Mouse (Mus musculus) layer of hippocampus, adult 2 months (tissue): ENCODE results near the gene Cygb. TPM values are rescaled to one million over a fixed set of nuclear protein-coding genes. Genes with fewer than 3 reads are reported as not detected.
"Not testable (repeated sequence)": the region's sequence is repeated elsewhere in the genome, so short reads cannot be mapped to it uniquely, and the experiment has no call there.

Experiments used
- DNase-seq, 2 experiments: peaks; one replicate each; pipeline ENCODE4 v3.0.0; 2022; ENCODE audit warnings: low spot score in 2 of 2
- H3K27ac ChIP-seq: fragments of 200-600 bp; 2 replicates; pipeline ENCODE4 v1.8.1; 2022
- H3K4me3 ChIP-seq: fragments of 200-600 bp; 2 replicates; pipeline ENCODE4 v1.8.1; 2022; ENCODE audit warnings: mild to moderate bottlenecking
- CTCF ChIP-seq: fragments of 200-600 bp; conservative IDR thresholded peaks from 2 replicates; pipeline ENCODE4 v1.8.1; 2022; ENCODE audit warnings: antibody characterized with exemption, mild to moderate bottlenecking, moderate library complexity
- total RNA-seq, 2 experiments: library from RNA; stranded (reverse); gene quantifications; 2 replicates each; pipeline ENCODE4 v1.2.3; 2021

Gene Cygb
- total RNA-seq, 2 experiments from 2014 or later = 71.9 to 73.5 TPM

GRCm38 (mm10) chr11:116682501-116683144, 28.5 kb upstream of the Cygb start:
- no peak for TF ChIP-seq CTCF
- H3K27ac ChIP-seq = no peak overlapping the region
- DNase-seq = no peak
- no peak overlapping the region for H3K4me3 ChIP-seq

- H3K4me3 ChIP-seq = no peak overlapping the region
- no peak overlapping the region for H3K27ac ChIP-seq
- DNase-seq = no peak
- TF ChIP-seq CTCF = no peak
Observed at GRCm38 (mm10) chr11:116681147-116681546, 27.0 kb upstream of the Cygb start.

- TF ChIP-seq CTCF = no peak
- no peak overlapping the region for H3K27ac ChIP-seq
- DNase-seq = no peak
Observed at GRCm38 (mm10) chr11:116680321-116681091, 26.4 kb upstream of the Cygb start.

GRCm38 (mm10) chr11:116679148-116679547, 25.0 kb upstream of the Cygb start:
- no peak for TF ChIP-seq CTCF

More at GRCm38 (mm10) chr11:116680321-116681091, 26.4 kb upstream of the Cygb start:
- no peak overlapping the region for H3K4me3 ChIP-seq

GRCm38 (mm10) chr11:116677711-116678441, 23.8 kb upstream of the Cygb start:
- no peak for DNase-seq
- no peak overlapping the region for H3K27ac ChIP-seq
- no peak for TF ChIP-seq CTCF
- H3K4me3 ChIP-seq = no peak overlapping the region

More at GRCm38 (mm10) chr11:116679148-116679547, 25.0 kb upstream of the Cygb start:
- no peak overlapping the region for H3K4me3 ChIP-seq
- no peak for DNase-seq
- no peak overlapping the region for H3K27ac ChIP-seq

GRCm38 (mm10) chr11:116676175-116676976, 22.3 kb upstream of the Cygb start:
- TF ChIP-seq CTCF = no peak
- DNase-seq = no peak
- H3K4me3 ChIP-seq = no peak overlapping the region
- H3K27ac ChIP-seq = no peak overlapping the region

GRCm38 (mm10) chr11:116675429-116675828, 21.3 kb upstream of the Cygb start:
- not testable (repeated sequence) for H3K27ac ChIP-seq, DNase-seq

GRCm38 (mm10) chr11:116674616-116675379, 20.7 kb upstream of the Cygb start:
- Histone ChIP-seq H3K27ac (no peak overlapping the region), H3K4me3 (no peak overlapping the region)
- DNase-seq = no peak
- TF ChIP-seq CTCF = no peak

More at GRCm38 (mm10) chr11:116675429-116675828, 21.3 kb upstream of the Cygb start:
- not testable (repeated sequence) for H3K4me3 ChIP-seq

GRCm38 (mm10) chr11:116673410-116673809, 19.3 kb upstream of the Cygb start:
- Histone ChIP-seq H3K27ac (no peak overlapping the region), H3K4me3 (no peak overlapping the region)
- no peak for DNase-seq
- TF ChIP-seq CTCF = no peak

GRCm38 (mm10) chr11:116672595-116672994, 18.5 kb upstream of the Cygb start:
- Histone ChIP-seq H3K27ac (no peak overlapping the region), H3K4me3 (peak overlapping the region; percentile 67)
- DNase-seq = no peak
- TF ChIP-seq CTCF = no peak

- no peak for TF ChIP-seq CTCF
- no peak for DNase-seq
- Histone ChIP-seq H3K4me3 (peak overlapping the region; percentile 67), H3K27ac (peak overlapping the region; percentile 89)
Observed at GRCm38 (mm10) chr11:116671845-116672434, 17.8 kb upstream of the Cygb start.
